Mouse (Mus musculus) ES-E14 (cell line): ENCODE measurements around the gene Alg9. TPM values are rescaled to one million over a fixed set of nuclear protein-coding genes. Genes with fewer than 3 reads are reported as not detected.

Experiments used
- DNase-seq: peaks from one replicate; pipeline ENCODE4 v3.0.0-alpha.2; 2013; ENCODE audit warnings: low read depth, low spot score
- H3K27ac ChIP-seq: 2 replicates; pipeline ENCODE4 v1.5.1; 2012; ENCODE audit warnings: low read depth, mild to moderate bottlenecking, low read length, moderate library complexity, mixed read lengths; ENCODE audit not compliant: poor library complexity, insufficient read depth, severe bottlenecking
- H3K36me3 ChIP-seq: 2 replicates; pipeline ENCODE4 v1.6.1; 2012; ENCODE audit warnings: mild to moderate bottlenecking, low read length, moderate library complexity, mixed read lengths; ENCODE audit not compliant: control insufficient read depth, poor library complexity, insufficient read depth, severe bottlenecking
- H3K4me1 ChIP-seq, 2 experiments: fragments of 150-350 bp in 1 of 2; sonication (generic) in 1 of 2; 2 replicates each; pipeline ENCODE4 v1.6.1; 2012; ENCODE audit warnings: low read length in 2 of 2, mild to moderate bottlenecking in 1 of 2, mixed read lengths in 1 of 2; ENCODE audit not compliant: control insufficient read depth in 2 of 2, insufficient read depth in 2 of 2, poor library complexity in 1 of 2
- H3K4me3 ChIP-seq, 2 experiments: fragments of 150-350 bp in 1 of 2; sonication (generic) in 1 of 2; 2 replicates each; pipeline ENCODE4 v1.5.1; 2012; ENCODE audit warnings: low read length in 2 of 2, low read depth in 1 of 2, mild to moderate bottlenecking in 1 of 2, mixed read lengths in 1 of 2; ENCODE audit not compliant: insufficient read depth in 1 of 2, poor library complexity in 1 of 2, severe bottlenecking in 1 of 2
- H3K9ac ChIP-seq: 2 replicates; pipeline ENCODE4 v1.6.1; 2012; ENCODE audit warnings: low read depth, mild to moderate bottlenecking, low read length, mixed read lengths; ENCODE audit not compliant: poor library complexity, insufficient read depth, severe bottlenecking
- H3K9me3 ChIP-seq: fragments of 150-350 bp; sonication (generic); 2 replicates; pipeline ENCODE4 v1.6.1; 2012; ENCODE audit warnings: low read depth, mild to moderate bottlenecking, low read length; ENCODE audit not compliant: control insufficient read depth, insufficient read depth
- CHD2 ChIP-seq: IDR thresholded peaks from 2 replicates; pipeline ENCODE4 v1.6.1; 2014; ENCODE audit warnings: mild to moderate bottlenecking, low read depth, low read length, inconsistent platforms
- HCFC1 ChIP-seq: IDR thresholded peaks from 2 replicates; pipeline ENCODE4 v1.6.1; 2012; ENCODE audit warnings: low read length, inconsistent platforms, borderline replicate concordance; ENCODE audit not compliant: insufficient read depth
- MAFK ChIP-seq: IDR thresholded peaks from 2 replicates; pipeline ENCODE4 v1.6.1; 2014; ENCODE audit warnings: mild to moderate bottlenecking, low read depth, low read length, inconsistent platforms; ENCODE audit not compliant: insufficient read depth
- ZC3H11A ChIP-seq: IDR thresholded peaks from 2 replicates; pipeline ENCODE4 v1.6.1; 2012; ENCODE audit warnings: low read depth, mild to moderate bottlenecking, inconsistent platforms, low read length, borderline replicate concordance
- ZNF384 ChIP-seq: IDR thresholded peaks from 2 replicates; pipeline ENCODE4 v1.6.1; 2012; ENCODE audit warnings: low read depth, low read length, inconsistent platforms
- in situ Hi-C, 2 experiments: fragments of 600-800 bp; cut with MboI; formaldehyde crosslinking; loops; one replicate each; pipeline ENCODE4 v1.15.1; 2025; ENCODE audit warnings: low sequenced_read_pairs in 2 of 2, inconsistent platforms in 1 of 2; ENCODE audit not compliant: unreplicated experiment in 2 of 2
- total RNA-seq: library from RNA; depleted of rRNA; stranded (reverse); fragments of 300-350 nt; gene quantifications from 2 replicates; pipeline ENCODE4 v1.2.3, GENCODE M21; 2012

Gene Alg9
- total RNA-seq, 1 experiment = 30.8 TPM

DNA sequence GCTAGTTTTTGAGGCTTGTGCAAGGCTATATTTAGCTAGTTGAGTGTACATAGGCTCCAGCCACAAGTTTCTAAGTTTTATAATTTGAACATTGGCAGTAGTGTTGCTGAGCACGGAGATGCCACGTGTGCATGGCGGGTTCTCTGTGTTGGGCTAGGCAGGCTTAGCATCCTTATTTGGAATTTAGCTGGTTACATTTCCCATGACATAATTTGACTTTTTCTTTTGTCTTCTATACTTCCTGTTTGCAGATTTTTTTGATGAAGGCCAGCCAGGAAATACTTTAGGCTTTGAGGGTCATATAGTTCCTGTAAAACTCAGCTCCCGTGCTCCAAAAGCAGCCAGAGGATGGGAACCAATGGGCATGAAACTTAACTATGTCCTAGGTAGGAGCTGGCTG, 89.0 kb downstream of the Alg9 start:
- Histone ChIP-seq H3K36me3 (peaks cover 46% of the 10 kb centered on the region), H3K9ac (no peak overlapping the region), H3K27ac (no peak overlapping the region), H3K4me1 (no peaks in the 10 kb centered on the region), H3K4me3 (no peak overlapping the region), H3K9me3 (no peaks in the 10 kb centered on the region)
- in situ Hi-C loops = loop anchor here in 1 of 2 experiments (10.0 kb wide), 1 partner anchor 141 kb away; the partner anchor contains the start of gene Sik2
- TF ChIP-seq ZC3H11A (no peak), ZNF384 (no peak), MAFK (no peak), HCFC1 (no peak), CHD2 (no peak)
- DNase-seq = no peak

DNA sequence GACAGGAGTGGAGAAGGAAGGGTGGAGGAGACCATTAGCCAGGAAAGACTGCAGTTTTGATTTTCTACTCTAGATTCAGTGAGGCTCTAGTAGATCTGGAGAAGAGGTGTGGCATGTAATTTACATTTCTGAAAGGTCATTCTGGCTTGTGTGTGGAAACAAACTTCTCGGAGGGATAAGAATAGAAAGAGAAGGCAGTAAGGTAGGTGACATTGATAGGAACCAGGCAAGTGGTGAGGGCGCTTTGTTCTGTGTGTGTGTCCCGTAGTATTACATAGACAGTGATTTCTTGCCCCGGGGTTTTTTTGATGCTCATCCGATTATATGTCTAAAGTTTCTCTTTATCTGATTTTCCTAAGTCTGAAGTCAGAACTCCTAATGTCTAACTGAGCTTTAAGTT, 90.1 kb downstream of the Alg9 start:
- no peaks in the 10 kb centered on the region for H3K4me1 ChIP-seq
- H3K27ac ChIP-seq = no peak overlapping the region
- no peak overlapping the region for H3K4me3 ChIP-seq
- H3K9ac ChIP-seq = no peak overlapping the region
- H3K36me3 ChIP-seq = peaks cover 42% of the 10 kb centered on the region
- TF ChIP-seq ZC3H11A = no peak
- TF ChIP-seq HCFC1 = no peak
- TF ChIP-seq CHD2 = no peak
- no peak for TF ChIP-seq ZNF384
- TF ChIP-seq MAFK = no peak
- in situ Hi-C loops = loop anchor here in 1 of 2 experiments (10.0 kb wide), 1 partner anchor 140 kb away; the partner anchor contains the start of gene Sik2
- H3K9me3 ChIP-seq = no peaks in the 10 kb centered on the region
- DNase-seq = no peak

DNA sequence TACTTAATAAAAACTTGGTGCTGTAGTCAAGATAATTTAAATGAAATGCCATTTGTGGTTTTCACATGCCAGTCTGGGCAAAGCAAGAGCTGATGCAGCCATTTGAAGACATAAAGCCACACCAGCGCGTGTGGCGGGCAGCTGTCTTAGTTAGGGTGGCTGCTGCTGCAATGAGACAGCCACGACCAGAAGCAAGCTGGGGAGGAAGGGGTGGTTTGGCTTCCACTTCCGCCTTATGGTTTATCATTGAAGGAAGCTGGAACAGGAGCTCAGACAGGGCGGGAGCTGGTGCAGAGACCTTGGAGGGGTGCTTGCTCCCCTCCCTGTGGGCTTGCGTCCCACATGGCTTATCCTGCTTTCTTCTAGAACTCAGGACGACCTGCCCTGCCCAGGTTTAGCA, 91.0 kb downstream of the Alg9 start:
- TF ChIP-seq CHD2 (no peak), MAFK (no peak), ZNF384 (no peak), HCFC1 (no peak), ZC3H11A (no peak)
- Histone ChIP-seq H3K4me1 (no peaks in the 10 kb centered on the region), H3K9ac (no peak overlapping the region), H3K4me3 (no peak overlapping the region), H3K9me3 (no peaks in the 10 kb centered on the region), H3K36me3 (peaks cover 40% of the 10 kb centered on the region), H3K27ac (no peak overlapping the region)
- in situ Hi-C loops = loop anchor here in 1 of 2 experiments (10.0 kb wide), 1 partner anchor 139 kb away; the partner anchor contains the start of gene Sik2
- DNase-seq = no peak

DNA sequence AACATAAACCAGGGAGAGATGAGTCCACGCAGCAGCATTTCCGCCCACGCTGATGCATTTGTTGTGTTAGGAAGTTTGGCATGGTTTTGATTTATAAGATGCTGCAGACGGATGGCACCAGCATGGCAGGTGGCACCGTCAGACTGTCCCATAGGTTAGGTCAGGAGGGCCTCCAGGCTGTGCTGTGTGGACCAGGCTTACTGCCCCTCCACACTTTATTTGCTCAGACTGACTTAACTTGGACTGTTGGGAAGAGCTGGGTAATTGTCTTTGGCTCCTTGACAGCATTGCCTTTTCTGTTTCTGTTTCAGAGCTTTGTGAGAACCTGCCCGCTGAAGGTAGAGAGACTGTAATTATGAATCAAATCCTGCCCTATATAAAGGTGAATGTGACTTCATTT, 92.2 kb downstream of the Alg9 start:
- no peaks in the 10 kb centered on the region for H3K4me1 ChIP-seq
- H3K9ac ChIP-seq = no peak overlapping the region
- in situ Hi-C loops = loop anchor here in 1 of 2 experiments (10.0 kb wide), 1 partner anchor 138 kb away; the partner anchor contains the start of gene Sik2
- no peaks in the 10 kb centered on the region for H3K9me3 ChIP-seq
- no peak overlapping the region for H3K4me3 ChIP-seq
- no peak for DNase-seq
- no peak overlapping the region for H3K27ac ChIP-seq
- TF ChIP-seq MAFK = no peak
- TF ChIP-seq ZNF384 = no peak
- no peak for TF ChIP-seq HCFC1
- TF ChIP-seq CHD2 = no peak
- TF ChIP-seq ZC3H11A = no peak
- peaks cover 33% of the 10 kb centered on the region for H3K36me3 ChIP-seq
